Mouse (Mus musculus): Measurements from ENCODE around the gene Cuedc1. TPM values are rescaled to one million over a fixed set of nuclear protein-coding genes. Genes with fewer than 3 reads are reported as not detected.

Cuedc1 gene
- polyA plus RNA-seq, 1 experiment from 2014 or later = 46.1 TPM

DNA sequence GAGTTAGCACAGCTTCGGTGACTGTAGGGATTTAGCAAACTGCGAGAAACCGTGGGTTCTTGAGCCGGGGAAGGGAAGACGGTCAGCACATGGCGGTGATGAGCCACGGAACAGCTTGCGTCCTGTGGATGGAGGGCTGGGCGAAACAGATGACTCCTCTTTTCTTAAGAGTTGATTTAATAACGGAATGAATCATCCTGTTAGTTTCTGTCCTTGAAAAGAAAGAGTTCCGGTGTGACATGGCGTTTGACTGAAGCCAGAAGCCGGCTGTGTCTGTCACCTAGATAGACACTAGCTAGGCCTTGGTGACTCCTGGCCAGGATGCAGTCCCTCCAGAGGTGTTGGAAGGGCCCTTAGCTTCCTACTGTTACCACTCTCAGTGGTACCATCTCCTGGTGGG is 14.2 kb downstream of the Cuedc1 start:
- WGBS = 56% methylated on average over 13 of the region's 13 CpGs
- Histone ChIP-seq H3K9ac (ENCODE audit: low read depth, low read length) (0 out of 2 replicates have a peak overlapping the region, but pooled peaks have one; percentile 7), H3K36me3 (ENCODE audit: control insufficient read depth, insufficient read depth, low read length) (no peaks in the 10 kb centered on the region), H3K4me1 (ENCODE audit: control insufficient read depth, insufficient read depth, low read length) (peaks cover 9% of the 10 kb centered on the region), H3K27me3 (ENCODE audit: control insufficient read depth, insufficient read depth, low read depth, low read length) (no peaks in the 10 kb centered on the region), H3K4me3 (ENCODE audit: low read depth, low read length) (no peak overlapping the region), H3K9me3 (replicated peaks; ENCODE audit: control insufficient read depth, low read length, poor library complexity, severe bottlenecking) (no peaks in the 10 kb centered on the region), H3K4me2 (ENCODE audit: low read length) (no peak overlapping the region), H3K27ac (ENCODE audit: low read length) (no peak overlapping the region)
- ATAC-seq = no peak

DNA sequence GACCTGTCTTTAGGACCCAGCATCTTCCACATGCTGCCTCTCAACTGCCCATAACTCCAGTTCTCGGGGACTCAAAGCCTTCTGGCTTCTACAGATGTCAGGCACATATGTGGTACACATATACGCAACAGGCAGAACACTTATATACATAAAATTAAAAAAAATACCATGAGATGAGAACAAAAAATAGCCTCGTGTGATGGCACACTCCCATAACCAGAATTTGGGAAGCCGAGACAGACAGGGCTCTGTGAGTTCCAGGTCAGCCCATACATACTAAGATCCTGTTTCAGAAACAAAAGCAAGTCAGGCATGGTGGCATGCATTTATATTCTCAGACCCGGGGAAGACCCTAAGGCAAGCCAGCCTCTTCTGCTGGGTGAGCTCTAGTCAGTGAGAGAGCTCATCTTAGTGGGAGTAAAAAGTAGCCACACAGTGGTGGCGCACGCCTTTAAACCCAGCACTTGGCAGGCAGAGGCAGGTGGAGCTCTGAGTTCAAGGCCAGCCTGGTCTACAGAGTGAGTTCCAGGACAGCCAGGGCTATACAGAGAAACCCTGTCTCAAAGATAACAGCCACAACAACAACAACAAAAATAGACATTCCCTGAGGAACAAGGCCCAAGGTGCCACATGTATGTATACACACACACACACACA is 14.9 kb downstream of the Cuedc1 start:
- no peaks in the 10 kb centered on the region for H3K36me3 ChIP-seq (ENCODE audit: control insufficient read depth, insufficient read depth, low read length)
- 70% methylated on average over 7 of the region's 7 CpGs for WGBS
- H3K9me3 ChIP-seq (replicated peaks; ENCODE audit: control insufficient read depth, low read length, poor library complexity, severe bottlenecking) = no peaks in the 10 kb centered on the region
- no peaks in the 10 kb centered on the region for H3K27me3 ChIP-seq (ENCODE audit: control insufficient read depth, insufficient read depth, low read depth, low read length)
- no peak overlapping the region for H3K4me3 ChIP-seq (ENCODE audit: low read depth, low read length)
- peaks cover 11% of the 10 kb centered on the region for H3K4me1 ChIP-seq (ENCODE audit: control insufficient read depth, insufficient read depth, low read length)
- ATAC-seq = no peak
- no peak overlapping the region for H3K9ac ChIP-seq (ENCODE audit: low read depth, low read length)
- H3K27ac ChIP-seq (ENCODE audit: low read length) = no peak overlapping the region
- H3K4me2 ChIP-seq (ENCODE audit: low read length) = no peak overlapping the region

DNA sequence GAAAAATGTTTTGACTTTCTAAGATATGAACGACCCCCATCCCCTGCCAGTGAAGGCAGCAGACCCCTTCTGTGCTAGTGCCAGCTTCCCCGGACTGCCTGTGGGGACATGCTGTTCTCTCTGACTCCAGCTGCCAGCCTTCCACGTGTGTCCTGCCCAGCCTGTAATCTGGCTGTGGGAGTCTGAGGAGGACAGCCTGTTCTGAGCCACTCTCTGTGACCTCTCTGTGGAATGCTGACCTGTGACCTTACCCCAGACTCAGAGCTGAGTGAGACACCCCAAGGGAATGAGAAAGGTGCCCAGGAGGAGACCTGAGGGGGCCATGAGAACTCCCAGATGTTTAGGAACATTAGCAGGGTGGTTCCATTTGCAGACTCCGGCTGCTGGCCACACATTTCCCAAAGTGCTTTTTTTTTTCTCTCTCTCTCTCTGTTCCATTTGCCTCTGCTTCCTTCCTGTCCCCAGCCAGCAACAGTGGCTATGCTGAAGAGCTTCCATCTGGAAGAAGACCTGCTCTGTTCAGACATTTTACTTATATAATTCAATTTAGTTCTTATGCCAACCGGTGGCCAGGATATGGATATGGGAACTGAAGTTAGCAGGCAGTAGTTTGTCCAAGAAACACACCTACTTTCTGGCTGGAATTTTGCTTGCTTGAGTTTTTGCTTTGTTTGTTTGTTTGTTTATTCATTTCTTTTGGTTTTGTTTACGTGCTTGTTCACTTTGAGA is 15.8 kb downstream of the Cuedc1 start:
- Histone ChIP-seq H3K4me2 (ENCODE audit: low read length) (no peak overlapping the region), H3K27me3 (ENCODE audit: control insufficient read depth, insufficient read depth, low read depth, low read length) (no peaks in the 10 kb centered on the region), H3K4me3 (ENCODE audit: low read depth, low read length) (no peak overlapping the region), H3K9me3 (replicated peaks; ENCODE audit: control insufficient read depth, low read length, poor library complexity, severe bottlenecking) (no peaks in the 10 kb centered on the region), H3K27ac (ENCODE audit: low read length) (no peak overlapping the region), H3K4me1 (ENCODE audit: control insufficient read depth, insufficient read depth, low read length) (peaks cover 18% of the 10 kb centered on the region), H3K36me3 (ENCODE audit: control insufficient read depth, insufficient read depth, low read length) (no peaks in the 10 kb centered on the region), H3K9ac (ENCODE audit: low read depth, low read length) (0 out of 2 replicates have a peak overlapping the region, but pooled peaks have one; percentile 26)
- ATAC-seq = no peak
- 51% methylated on average over 6 of the region's 6 CpGs for WGBS

DNA sequence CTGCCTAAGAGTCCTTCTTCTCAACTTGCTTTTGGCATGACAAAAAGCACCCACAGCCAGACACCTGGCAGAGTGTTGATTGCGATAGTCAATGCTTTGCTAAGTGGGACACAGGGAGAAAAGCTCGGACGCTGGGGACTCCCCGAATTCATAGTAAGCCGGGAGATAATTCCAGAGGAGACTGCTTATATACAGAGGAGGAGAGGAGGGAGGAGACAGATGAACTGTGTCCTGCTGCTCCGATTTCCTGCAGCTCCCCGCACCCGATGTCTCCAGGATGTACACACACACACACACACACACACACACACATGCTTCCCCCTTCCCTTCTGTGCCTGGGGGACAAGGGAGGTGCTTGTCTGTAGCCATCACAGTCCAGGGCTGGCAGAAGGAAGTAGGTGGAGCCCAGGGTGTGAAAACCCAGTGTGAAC is 17.0 kb downstream of the Cuedc1 start:
- Histone ChIP-seq H3K36me3 (ENCODE audit: control insufficient read depth, insufficient read depth, low read length) (no peaks in the 10 kb centered on the region), H3K4me1 (ENCODE audit: control insufficient read depth, insufficient read depth, low read length) (peaks cover 30% of the 10 kb centered on the region), H3K9me3 (replicated peaks; ENCODE audit: control insufficient read depth, low read length, poor library complexity, severe bottlenecking) (no peaks in the 10 kb centered on the region), H3K4me3 (ENCODE audit: low read depth, low read length) (no peak overlapping the region), H3K27me3 (ENCODE audit: control insufficient read depth, insufficient read depth, low read depth, low read length) (no peaks in the 10 kb centered on the region), H3K4me2 (ENCODE audit: low read length) (no peak overlapping the region), H3K9ac (ENCODE audit: low read depth, low read length) (peak overlapping the region; percentile 46; the same call in 1 of the 2 replicates), H3K27ac (ENCODE audit: low read length) (peak overlapping the region; percentile 36; the same call in 1 of the 2 replicates)
- WGBS = 27% methylated on average over 8 of the region's 8 CpGs
- ATAC-seq = no peak

DNA sequence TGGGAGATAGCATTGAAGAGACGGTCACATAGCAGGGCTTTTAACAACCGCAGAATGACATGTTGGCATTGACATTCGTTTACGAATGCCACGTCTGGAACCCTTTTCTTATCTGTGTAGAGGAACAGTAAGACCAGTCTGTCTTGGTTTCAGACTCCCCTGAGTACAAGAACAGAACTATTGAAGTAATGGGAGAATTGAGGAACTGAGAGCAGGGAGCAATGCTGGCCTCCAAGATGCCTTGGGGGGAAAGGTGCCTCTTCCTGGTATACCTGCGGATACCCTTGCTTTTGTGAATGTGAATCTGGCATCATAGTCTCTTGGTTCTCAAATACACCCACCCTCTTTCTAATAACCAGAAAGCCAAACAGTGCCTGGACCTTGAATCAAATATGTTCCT is 18.7 kb downstream of the Cuedc1 start:
- H3K4me1 ChIP-seq (ENCODE audit: control insufficient read depth, insufficient read depth, low read length) = peaks cover 31% of the 10 kb centered on the region
- H3K4me3 ChIP-seq (ENCODE audit: low read depth, low read length) = no peak overlapping the region
- WGBS = 88% methylated on average over 6 of the region's 6 CpGs
- ATAC-seq = no peak
- no peak overlapping the region for H3K27ac ChIP-seq (ENCODE audit: low read length)
- no peaks in the 10 kb centered on the region for H3K9me3 ChIP-seq (replicated peaks; ENCODE audit: control insufficient read depth, low read length, poor library complexity, severe bottlenecking)
- no peak overlapping the region for H3K4me2 ChIP-seq (ENCODE audit: low read length)
- no peak overlapping the region for H3K9ac ChIP-seq (ENCODE audit: low read depth, low read length)
- no peaks in the 10 kb centered on the region for H3K27me3 ChIP-seq (ENCODE audit: control insufficient read depth, insufficient read depth, low read depth, low read length)
- no peaks in the 10 kb centered on the region for H3K36me3 ChIP-seq (ENCODE audit: control insufficient read depth, insufficient read depth, low read length)

DNA sequence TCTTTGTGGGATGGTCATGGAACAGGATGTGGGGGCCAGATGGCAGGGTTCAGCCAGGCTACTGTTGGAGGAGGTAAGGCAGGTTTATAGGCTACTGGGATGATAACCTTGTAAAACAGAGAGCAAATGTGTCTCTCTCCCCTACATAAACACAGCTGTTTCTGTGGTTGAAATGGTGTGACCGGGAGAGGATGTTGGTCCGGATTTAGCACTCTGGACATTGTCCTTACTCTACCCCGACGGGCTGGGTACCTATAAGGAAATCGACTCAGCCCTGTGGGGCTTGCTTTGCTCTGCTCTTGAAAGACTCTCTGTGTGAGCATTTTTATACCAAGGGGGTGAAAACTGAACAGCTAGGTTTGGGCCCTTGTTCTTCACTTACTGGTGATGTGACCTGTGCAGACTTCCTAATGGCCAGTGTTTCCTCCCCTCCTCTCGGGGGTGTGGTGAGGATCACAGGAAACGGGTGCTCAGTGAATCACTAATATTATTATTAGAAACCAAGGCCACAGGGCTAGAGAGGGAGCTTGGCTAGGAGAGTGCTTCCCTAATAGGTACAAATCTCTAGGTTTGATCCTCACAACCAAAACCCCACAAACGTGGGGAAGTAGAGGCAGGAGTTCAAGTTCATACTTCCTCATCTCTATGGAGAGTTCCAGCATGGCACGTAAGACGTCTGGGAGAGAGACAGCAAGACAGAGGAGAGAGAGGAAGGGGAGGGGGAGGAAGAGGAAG is 19.7 kb downstream of the Cuedc1 start:
- Histone ChIP-seq H3K9ac (ENCODE audit: low read depth, low read length) (no peak overlapping the region), H3K27ac (ENCODE audit: low read length) (peak overlapping the region; percentile 89), H3K36me3 (ENCODE audit: control insufficient read depth, insufficient read depth, low read length) (no peaks in the 10 kb centered on the region), H3K4me1 (ENCODE audit: control insufficient read depth, insufficient read depth, low read length) (peaks cover 31% of the 10 kb centered on the region), H3K27me3 (ENCODE audit: control insufficient read depth, insufficient read depth, low read depth, low read length) (no peaks in the 10 kb centered on the region), H3K4me3 (ENCODE audit: low read depth, low read length) (no peak overlapping the region), H3K9me3 (replicated peaks; ENCODE audit: control insufficient read depth, low read length, poor library complexity, severe bottlenecking) (no peaks in the 10 kb centered on the region), H3K4me2 (ENCODE audit: low read length) (no peak overlapping the region)
- ATAC-seq = no peak
- WGBS = 67% methylated on average over 10 of the region's 10 CpGs

DNA sequence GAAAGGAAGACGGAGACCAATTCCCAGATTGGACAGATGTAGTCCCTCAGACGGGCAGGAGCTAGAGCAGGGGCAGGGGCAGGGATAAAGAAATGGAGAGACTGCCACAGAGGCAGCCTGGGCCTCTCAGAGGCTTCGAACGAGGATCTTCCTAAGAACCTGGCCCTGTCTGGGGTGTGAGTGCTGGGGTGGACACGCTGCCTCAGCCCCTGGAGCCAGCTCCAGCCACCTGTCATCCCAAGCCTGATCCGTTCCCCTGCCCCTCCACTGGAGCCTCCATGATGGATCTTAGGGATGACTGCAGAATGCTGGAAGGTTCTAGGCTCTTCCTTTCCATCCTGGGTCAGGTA is 20.2 kb downstream of the Cuedc1 start:
- no peak for ATAC-seq
- no peaks in the 10 kb centered on the region for H3K36me3 ChIP-seq (ENCODE audit: control insufficient read depth, insufficient read depth, low read length)
- H3K27ac ChIP-seq (ENCODE audit: low read length) = peak overlapping the region; percentile 89
- no peaks in the 10 kb centered on the region for H3K27me3 ChIP-seq (ENCODE audit: control insufficient read depth, insufficient read depth, low read depth, low read length)
- 32% methylated on average over 6 of the region's 6 CpGs for WGBS
- H3K9me3 ChIP-seq (replicated peaks; ENCODE audit: control insufficient read depth, low read length, poor library complexity, severe bottlenecking) = no peaks in the 10 kb centered on the region
- H3K4me2 ChIP-seq (ENCODE audit: low read length) = no peak overlapping the region
- H3K9ac ChIP-seq (ENCODE audit: low read depth, low read length) = peak overlapping the region; percentile 22; the same call in 1 of the 2 replicates
- no peak overlapping the region for H3K4me3 ChIP-seq (ENCODE audit: low read depth, low read length)
- peaks cover 31% of the 10 kb centered on the region for H3K4me1 ChIP-seq (ENCODE audit: control insufficient read depth, insufficient read depth, low read length)

DNA sequence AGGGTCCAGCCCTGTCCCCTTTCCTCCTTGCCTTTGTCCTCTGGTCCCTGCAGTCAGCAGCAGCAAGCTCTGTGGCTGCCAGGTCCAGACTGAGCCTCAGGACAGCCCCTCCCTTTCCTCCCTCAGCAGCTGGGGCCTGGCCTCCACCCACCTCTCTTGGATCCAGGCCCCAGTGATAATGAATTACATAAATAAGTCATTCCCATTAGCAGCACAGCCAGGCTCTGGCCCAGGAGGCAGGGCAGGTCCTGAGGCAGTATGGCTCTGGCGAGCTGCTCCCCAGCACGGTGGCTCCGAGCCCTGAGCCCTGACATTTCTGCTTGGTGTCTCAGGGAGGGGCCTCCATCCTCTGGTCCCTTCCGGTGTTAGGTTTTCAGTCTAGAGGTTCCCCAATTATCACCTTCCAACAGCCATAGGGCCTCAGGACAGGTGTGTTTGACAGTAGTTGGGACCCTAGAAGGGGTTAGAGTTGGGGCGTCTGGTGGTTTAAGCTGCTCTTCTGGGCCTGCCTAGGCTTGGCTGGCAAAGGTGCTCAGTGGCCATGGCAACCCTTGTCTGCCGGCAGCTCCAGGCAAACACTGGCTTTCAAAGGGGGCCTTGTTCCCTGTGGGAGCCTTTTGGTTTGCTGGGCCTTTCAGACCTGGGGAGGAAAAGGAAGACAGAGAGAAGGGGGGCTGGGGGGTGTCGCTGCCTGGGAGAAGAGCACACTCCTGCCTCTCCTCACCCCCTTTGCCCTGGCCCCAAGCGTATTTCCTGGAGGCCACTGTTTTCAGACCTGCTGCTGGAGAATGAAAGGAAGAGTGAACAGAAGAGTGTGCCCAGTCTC is 21.2 kb downstream of the Cuedc1 start:
- Histone ChIP-seq H3K27me3 (ENCODE audit: control insufficient read depth, insufficient read depth, low read depth, low read length) (no peaks in the 10 kb centered on the region), H3K4me2 (ENCODE audit: low read length) (no peak overlapping the region; the same call in 1 of the 2 replicates), H3K36me3 (ENCODE audit: control insufficient read depth, insufficient read depth, low read length) (no peaks in the 10 kb centered on the region), H3K9me3 (replicated peaks; ENCODE audit: control insufficient read depth, low read length, poor library complexity, severe bottlenecking) (no peaks in the 10 kb centered on the region), H3K9ac (ENCODE audit: low read depth, low read length) (peak overlapping the region; percentile 42), H3K4me3 (ENCODE audit: low read depth, low read length) (no peak overlapping the region), H3K27ac (ENCODE audit: low read length) (peak overlapping the region; percentile 89), H3K4me1 (ENCODE audit: control insufficient read depth, insufficient read depth, low read length) (peaks cover 33% of the 10 kb centered on the region)
- 5% methylated on average over 8 of the region's 8 CpGs for WGBS
- peak; percentile 89 for ATAC-seq

Data from midbrain, embryonic 16.5 days (tissue).